Mouse (Mus musculus): Measurements from ENCODE around the gene Zdhhc7.

Gene Zdhhc7

DNA sequence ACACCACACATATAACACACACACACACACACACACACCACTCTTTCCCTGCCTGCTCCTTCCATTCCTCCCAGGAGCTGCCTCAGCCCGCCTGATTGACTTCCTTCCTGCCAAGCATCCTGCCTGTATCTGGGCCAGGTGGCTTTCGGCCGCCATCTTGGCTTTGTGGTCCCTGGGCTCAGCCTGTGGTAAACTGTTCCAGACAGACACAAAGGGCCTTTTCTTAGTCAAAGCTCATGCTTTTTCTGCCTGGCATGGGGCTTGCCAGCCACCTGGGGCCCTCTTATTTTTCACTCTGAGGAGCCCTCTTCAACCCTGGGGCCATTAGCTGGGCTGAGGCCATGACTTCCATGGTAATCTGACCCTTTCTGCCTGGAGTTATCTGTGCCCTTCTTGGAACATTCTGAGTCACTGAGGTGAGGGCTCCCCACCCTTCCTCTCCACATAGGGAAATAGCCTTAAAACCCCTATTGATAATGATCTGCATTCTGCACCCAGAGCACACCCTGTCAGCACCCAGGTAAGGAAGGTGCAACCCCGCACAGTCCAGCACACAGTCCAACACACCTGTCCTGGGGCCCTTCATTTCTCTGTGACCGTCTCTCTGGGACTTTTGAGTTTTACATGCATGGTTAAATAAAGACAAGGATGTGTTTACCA is 68.6 kb downstream of the Zdhhc7 start:
- DNase-seq, result no peak

All from cerebellum, adult 11-12 months (tissue).